ENCODE assay signal across 16 mouse cellular contexts in genomic region chr3:40652941-40653352, GRCm38 (mm10). TPM values are rescaled to one million over a fixed set of nuclear protein-coding genes. Genes with fewer than 3 reads are reported as not detected.
DNase-seq lines count a peak whose midpoint lies in the region; ATAC-seq and TF ChIP-seq lines count a peak whose summit lies in the region.
"Had no signal": no experiment of that assay in that cellular context is flagged by ENCODE, and none has a peak within 500 bp of the region (broad histone marks: within the 10 kb centered on the region; RNA-seq: fewer than 3 reads in every experiment).

No protein-coding gene starts in this region.

- DNase-seq in retina, postnatal 1 day: peak; percentile 61
- no peak for DNase-seq in retina, embryonic 14.5 days (ENCODE audit: low spot score)
- DNase-seq in thymus, postnatal 4 days: peak; percentile 61
- no peak for DNase-seq in gastrocnemius, adult 2 months
- DNase-seq in gastrocnemius, postnatal 36 days: no peak
- DNase-seq in adrenal gland, adult 2 months: no peak
- DNase-seq: adrenal gland, postnatal 25 days; forebrain, postnatal 0 days; heart, postnatal 36 days; kidney, postnatal 25 days; lung, postnatal 14 days had no signal

- H3K4me3 ChIP-seq in gastrocnemius, adult 2 months: no peak overlapping the region
- H3K4me3 ChIP-seq: intestine, embryonic 15.5 days; limb, embryonic 15.5 days had no signal

- no peak for TF ChIP-seq CTCF in gastrocnemius, adult 2 months (IDR thresholded peaks at IDR 0.05)

- intact Hi-C loops in gastrocnemius, adult 2 months (cut with DNase I): no loop called here
- intact Hi-C loops in gastrocnemius, postnatal 36 days (cut with DNase I): no loop called here

- peak; percentile 87 for ATAC-seq in granulocyte monocyte progenitor cell, adult 5-6 weeks (replicated peaks; ENCODE audit: poor library complexity, severe bottlenecking)
- ATAC-seq in megakaryocyte-erythroid progenitor cell, adult 5-6 weeks (replicated peaks; ENCODE audit: low FRiP score, low TSS enrichment, poor library complexity, severe bottlenecking): peak; percentile 93
- ATAC-seq: forebrain, postnatal 0 days; intestine, embryonic 15.5 days had no signal

- H3K27ac ChIP-seq in gastrocnemius, adult 2 months: no peak overlapping the region
- H3K27ac ChIP-seq: intestine, embryonic 15.5 days; limb, embryonic 15.5 days had no signal

RNA-seq across cellular contexts. Expression of gene Slc25a31, which starts 55.7 kb away (rescaled TPM):
- total RNA-seq in granulocyte monocyte progenitor cell, adult 5-6 weeks (2014; fragmentation: Nextera tagmentation): not detected in 2 replicates
- total RNA-seq in granulocyte monocyte progenitor cell, adult 5-6 weeks (2017): not detected in 2 replicates
- total RNA-seq in megakaryocyte-erythroid progenitor cell, adult 5-6 weeks (2014; fragmentation: Nextera tagmentation): not detected in 2 replicates
- not detected in 2 replicates for total RNA-seq in megakaryocyte-erythroid progenitor cell, adult 5-6 weeks (2017)
- total RNA-seq in gastrocnemius, adult 2 months (2021): not detected
- not detected for total RNA-seq in gastrocnemius, postnatal 36 days (2021)
- total RNA-seq in adrenal gland, adult 2 months (2021): under 1 TPM in 1 of 2 experiments, not detected in 1; 0.12 TPM
- not detected in 2 replicates for polyA plus RNA-seq in adrenal gland, adult 2 months (2012; rRNA removed)
- total RNA-seq: CH12.LX; heart, postnatal 36 days had no signal

Comparison
In these comparisons a context has a peak if more than half of its experiments do, and no peak if none do; other contexts are left out.
1. DNase-seq: peak in retina, postnatal 1 day (single experiment) and thymus, postnatal 4 days (single experiment); none in retina, embryonic 14.5 days (single experiment), gastrocnemius, adult 2 months (single experiment), gastrocnemius, postnatal 36 days (0 of 2) and adrenal gland, adult 2 months (single experiment).